Mouse (Mus musculus) liver, embryonic 12.5 days (tissue): ENCODE results near the gene Tmem270. TPM values are rescaled to one million over a fixed set of nuclear protein-coding genes. Genes with fewer than 3 reads are reported as not detected.
A peak's percentile ranks its signal among the peaks of the same experiment; 100 is the strongest.

Experiments
- ATAC-seq: fragments of 200-750 bp; cut with Nextera tagmentation; 2 replicates; pipeline ENCODE4 v1.8.0; 2017; ENCODE audit warnings: moderate number of reproducible peaks, mild to moderate bottlenecking, moderate library complexity
- H3K27ac ChIP-seq: fragments of 300-500 bp; sonication (generic); 2 replicates; pipeline ENCODE4 v1.5.1; 2016; ENCODE audit warnings: mild to moderate bottlenecking
- H3K27me3 ChIP-seq: fragments of 300-500 bp; sonication (generic); replicated peaks from 2 replicates; pipeline ENCODE4 v1.6.1; 2016; ENCODE audit warnings: mild to moderate bottlenecking, moderate library complexity
- H3K36me3 ChIP-seq: fragments of 300-500 bp; sonication (generic); 2 replicates; pipeline ENCODE4 v1.6.1; 2016; ENCODE audit warnings: mild to moderate bottlenecking, moderate library complexity
- H3K4me1 ChIP-seq: fragments of 300-500 bp; sonication (generic); 2 replicates; pipeline ENCODE4 v1.6.1; 2016
- H3K4me2 ChIP-seq: fragments of 300-500 bp; sonication (generic); 2 replicates; pipeline ENCODE4 v1.6.1; 2016; ENCODE audit warnings: mild to moderate bottlenecking, moderate library complexity
- H3K4me3 ChIP-seq: fragments of 300-500 bp; sonication (generic); 2 replicates; pipeline ENCODE4 v1.5.1; 2016; ENCODE audit warnings: mild to moderate bottlenecking, moderate library complexity
- H3K9ac ChIP-seq: fragments of 300-500 bp; sonication (generic); 2 replicates; pipeline ENCODE4 v1.6.1; 2016; ENCODE audit warnings: mild to moderate bottlenecking, moderate library complexity
- H3K9me3 ChIP-seq: fragments of 300-500 bp; sonication (generic); replicated peaks from 2 replicates; pipeline ENCODE4 v1.6.1; 2016; ENCODE audit warnings: mild to moderate bottlenecking, moderate library complexity
- WGBS: fragments of 180-500 bp; shearing (Covaris S2); methylation state at CpG from one replicate; pipeline ENCODE4 v1.1.7; 2016; ENCODE audit not compliant: insufficient replicate concordance; 5-methylcytosine and 5-hydroxymethylcytosine counted together
- polyA plus RNA-seq: library from polyadenylated mRNA; unstranded; fragments of >200 nt; fragmentation: Nextera tagmentation; extraction: Ambion mirVana; gene quantifications from 2 replicates; pipeline ENCODE4 v1.2.1, GENCODE M21; 2016

Tmem270 gene
- polyA plus RNA-seq, result not detected in 2 replicates

GRCm38 (mm10) chr5:134906633-134907032 lies at the start of gene Tmem270:
TSS of gene Tmem270 (minus strand) at chr5:134906733.
- 0 out of 2 replicates have a peak, but pooled peaks have one; percentile 7 for ATAC-seq
- Histone ChIP-seq H3K27me3 (0 out of 2 replicates have a peak, but pooled peaks cover under 1% of the 10 kb centered on the region), H3K27ac (no peak within 1 kb of the TSS), H3K4me3 (no peak within 1 kb of the TSS), H3K4me2 (no peak within 1 kb of the TSS), H3K9ac (no peak within 1 kb of the TSS), H3K36me3 (no peaks in the 10 kb centered on the region), H3K9me3 (no peaks in the 10 kb centered on the region), H3K4me1 (peaks cover 16% of the 10 kb centered on the region)
- WGBS, result 68% methylated on average over 6 of the region's 6 CpGs

GRCm38 (mm10) chr5:134955491-134955890 lies 49.0 kb upstream of the Tmem270 start:
- ATAC-seq, result no peak
- Histone ChIP-seq H3K9ac (no peak overlapping the region), H3K27ac (no peak overlapping the region), H3K4me1 (peaks cover 27% of the 10 kb centered on the region), H3K4me3 (no peak overlapping the region), H3K4me2 (no peak overlapping the region), H3K9me3 (no peaks in the 10 kb centered on the region), H3K36me3 (no peaks in the 10 kb centered on the region), H3K27me3 (peaks cover 17% of the 10 kb centered on the region; the same call in 1 of the 2 replicates)
- WGBS, result 62% methylated on average over 5 of the region's 5 CpGs

DNA sequence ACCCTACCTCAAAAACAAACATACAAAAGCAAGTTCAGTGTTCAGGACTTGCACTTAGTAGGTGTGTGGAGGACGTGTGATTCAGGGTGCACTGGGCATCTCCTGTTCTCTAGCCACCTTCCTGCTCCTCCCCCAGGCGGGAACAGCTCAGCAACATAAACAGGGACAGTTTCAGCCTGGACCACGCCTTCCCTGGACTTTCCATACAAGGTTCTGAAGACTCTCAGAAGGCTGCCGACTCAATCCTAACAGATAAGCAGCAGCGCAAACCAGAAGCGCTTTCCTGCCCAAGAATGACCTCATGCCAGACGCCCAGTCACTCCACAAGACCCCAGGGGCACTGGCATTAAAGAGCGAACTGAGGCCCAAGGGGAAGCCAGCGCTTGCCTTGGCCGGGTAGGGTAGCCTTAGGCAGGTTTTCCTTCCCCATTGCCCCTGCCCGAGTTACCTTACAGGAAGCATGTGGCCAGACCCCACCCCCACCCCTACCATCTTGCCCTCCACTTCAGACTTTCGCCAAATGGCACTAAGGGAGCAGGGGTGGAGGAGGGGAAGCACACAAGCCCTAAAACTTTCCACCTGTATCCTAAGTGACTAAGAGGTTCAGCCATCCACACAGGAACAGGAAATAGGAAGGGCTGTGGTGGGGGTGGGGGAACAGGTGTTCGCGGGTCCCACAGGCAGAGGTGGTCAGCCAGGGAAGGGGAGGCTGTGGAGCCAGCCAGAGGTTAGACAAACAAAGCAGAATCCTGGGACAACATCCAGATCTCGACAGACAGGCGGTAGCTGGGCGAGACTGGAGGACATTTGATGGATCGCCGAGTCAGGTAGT lies 44.7 kb upstream of the Tmem270 start:
- peaks cover 18% of the 10 kb centered on the region for H3K4me1 ChIP-seq
- H3K4me3 ChIP-seq, result no peak overlapping the region
- 0 out of 2 replicates have a peak, but pooled peaks have one; percentile 22 for ATAC-seq
- no peaks in the 10 kb centered on the region for H3K36me3 ChIP-seq
- peak overlapping the region; percentile 44; the same call in 1 of the 2 replicates for H3K9ac ChIP-seq
- H3K27ac ChIP-seq, result no peak overlapping the region
- H3K27me3 ChIP-seq, result peaks cover 39% of the 10 kb centered on the region
- 14% methylated on average over 19 of the region's 19 CpGs for WGBS
- H3K4me2 ChIP-seq, result peak overlapping the region; percentile 45
- H3K9me3 ChIP-seq, result no peaks in the 10 kb centered on the region

DNA sequence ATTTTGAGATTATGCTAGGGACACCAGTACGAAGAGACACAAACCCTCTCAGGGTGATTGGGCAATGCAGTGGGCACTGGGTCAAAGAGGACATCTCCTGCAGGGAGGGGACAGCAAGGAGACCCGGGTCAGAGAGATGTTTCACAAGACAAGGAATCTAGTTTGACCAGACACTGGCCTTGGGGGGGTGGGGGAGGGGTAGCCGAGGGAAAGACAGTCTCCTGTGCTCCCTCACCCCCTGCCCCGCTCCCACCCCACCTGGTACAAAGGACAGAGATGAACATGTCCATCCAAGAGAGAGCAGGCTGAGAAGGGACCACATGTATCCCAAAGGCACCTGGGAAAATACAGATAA lies 41.5 kb upstream of the Tmem270 start:
- no peaks in the 10 kb centered on the region for H3K9me3 ChIP-seq
- 44% methylated on average over 4 of the region's 4 CpGs for WGBS
- no peak for ATAC-seq
- peaks cover 65% of the 10 kb centered on the region for H3K27me3 ChIP-seq
- H3K4me1 ChIP-seq, result peaks cover 22% of the 10 kb centered on the region
- H3K9ac ChIP-seq, result no peak overlapping the region
- H3K4me3 ChIP-seq, result no peak overlapping the region
- no peak overlapping the region for H3K4me2 ChIP-seq
- H3K27ac ChIP-seq, result no peak overlapping the region
- no peaks in the 10 kb centered on the region for H3K36me3 ChIP-seq

- peaks cover 65% of the 10 kb centered on the region for H3K27me3 ChIP-seq
- H3K9ac ChIP-seq, result no peak overlapping the region
- H3K4me3 ChIP-seq, result no peak overlapping the region
- H3K4me1 ChIP-seq, result peaks cover 22% of the 10 kb centered on the region
- ATAC-seq, result no peak
- H3K27ac ChIP-seq, result no peak overlapping the region
- 44% methylated on average over 5 of the region's 5 CpGs for WGBS
- no peak overlapping the region for H3K4me2 ChIP-seq
- no peaks in the 10 kb centered on the region for H3K9me3 ChIP-seq
- H3K36me3 ChIP-seq, result no peaks in the 10 kb centered on the region
These were observed 41.0 kb upstream of the Tmem270 start for GRCm38 (mm10) chr5:134947420-134948084.

DNA sequence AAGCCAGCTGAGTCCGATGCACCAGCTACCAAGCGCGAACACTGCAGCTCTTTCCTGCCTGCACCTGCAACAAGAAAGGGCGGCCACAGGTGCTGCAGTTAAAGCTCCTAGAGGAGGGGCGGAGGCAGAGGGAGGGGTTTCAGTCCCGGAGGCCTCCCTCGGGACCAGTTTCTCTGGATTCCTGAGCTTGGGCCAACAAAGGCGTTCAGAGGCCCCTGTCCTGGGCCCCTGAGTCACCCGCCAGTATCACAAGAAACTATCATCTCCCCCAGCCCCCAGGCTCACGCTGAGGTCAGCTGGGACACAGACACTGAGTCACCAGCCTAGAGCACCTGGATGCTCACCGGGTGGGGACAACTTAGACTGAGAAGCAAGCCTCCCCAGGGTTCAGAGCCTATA lies 40.3 kb upstream of the Tmem270 start, which contains the start of gene Cldn4:
TSS of gene Cldn4 (minus strand) at position 78 of the 399 bp plus-strand sequence.
- 0 out of 2 replicates have a peak within 1 kb of the TSS, but pooled peaks have one; percentile 9 for H3K4me2 ChIP-seq
- peaks cover 22% of the 10 kb centered on the region for H3K4me1 ChIP-seq
- H3K9me3 ChIP-seq, result no peaks in the 10 kb centered on the region
- no peak within 1 kb of the TSS for H3K27ac ChIP-seq
- H3K36me3 ChIP-seq, result no peaks in the 10 kb centered on the region
- H3K27me3 ChIP-seq, result peaks cover 60% of the 10 kb centered on the region
- WGBS, result 44% methylated on average over 11 of the region's 11 CpGs
- no peak within 1 kb of the TSS for H3K4me3 ChIP-seq
- H3K9ac ChIP-seq, result no peak within 1 kb of the TSS
- ATAC-seq, result no peak

- ATAC-seq, result no peak
- Histone ChIP-seq H3K4me2 (0 out of 2 replicates have a peak overlapping the region, but pooled peaks have one; percentile 9), H3K27ac (no peak overlapping the region), H3K4me1 (peaks cover 21% of the 10 kb centered on the region), H3K4me3 (no peak overlapping the region), H3K36me3 (no peaks in the 10 kb centered on the region), H3K27me3 (peaks cover 54% of the 10 kb centered on the region), H3K9me3 (no peaks in the 10 kb centered on the region), H3K9ac (no peak overlapping the region)
- WGBS, result 42% methylated on average over 43 of the region's 43 CpGs
These were observed 39.7 kb upstream of the Tmem270 start for GRCm38 (mm10) chr5:134946063-134946856.

DNA sequence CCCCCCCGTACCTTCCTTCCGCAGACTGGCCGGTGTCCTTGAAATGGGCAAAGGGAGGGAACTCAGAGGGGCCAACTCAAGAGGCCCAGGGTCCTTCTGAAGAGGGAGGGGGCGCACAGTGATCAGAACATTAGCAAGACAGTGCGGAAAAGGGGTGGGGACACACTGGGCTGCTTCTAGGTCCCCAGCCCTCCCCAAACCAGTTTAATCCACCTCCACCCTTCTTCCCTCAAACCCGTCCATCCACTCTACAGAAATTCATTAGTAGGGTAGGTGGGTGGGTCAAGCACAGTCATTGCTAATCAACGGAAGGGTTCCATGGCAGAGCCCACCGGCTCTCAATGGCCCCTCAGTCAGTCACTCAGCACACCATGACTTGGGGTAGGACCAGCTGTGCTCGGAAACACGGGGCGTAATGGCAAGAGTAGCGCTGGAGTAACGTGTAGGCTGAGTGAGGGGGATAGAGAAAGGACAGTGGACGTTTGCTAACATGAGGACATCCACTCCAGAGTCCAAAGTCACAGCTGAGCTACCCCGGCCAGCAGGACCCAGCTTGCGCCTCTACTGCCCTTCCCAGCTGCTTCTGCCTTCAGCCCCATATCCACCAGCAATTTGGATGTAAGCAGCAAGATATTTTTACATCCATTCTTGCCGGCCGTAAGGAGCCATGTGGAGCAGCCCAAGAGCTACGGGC lies 38.9 kb upstream of the Tmem270 start:
- ATAC-seq, result no peak
- Histone ChIP-seq H3K27me3 (peaks cover 48% of the 10 kb centered on the region), H3K36me3 (no peaks in the 10 kb centered on the region), H3K9ac (no peak overlapping the region), H3K4me2 (no peak overlapping the region), H3K4me3 (no peak overlapping the region), H3K27ac (no peak overlapping the region), H3K4me1 (peaks cover 25% of the 10 kb centered on the region), H3K9me3 (no peaks in the 10 kb centered on the region)
- 54% methylated on average over 16 of the region's 19 CpGs for WGBS

DNA sequence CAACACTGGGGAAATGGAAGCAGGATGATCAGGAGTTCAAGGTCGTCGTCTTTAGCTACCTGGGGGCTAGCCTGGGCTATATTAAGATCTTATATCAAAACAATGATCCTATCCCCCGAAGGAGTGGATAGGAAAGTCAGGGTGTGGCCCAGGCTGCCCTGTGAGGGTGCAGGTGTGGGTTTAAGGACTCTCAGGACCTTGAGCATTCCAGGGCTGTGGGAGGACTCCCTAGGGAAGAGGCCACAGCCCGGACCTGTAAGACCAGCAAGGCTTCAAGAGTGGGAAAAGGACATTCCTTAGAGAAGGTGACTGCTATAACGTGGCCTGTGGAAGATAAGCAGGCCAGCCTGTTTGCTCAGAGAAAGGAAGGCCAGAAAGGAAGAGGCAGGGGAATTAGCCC lies 37.6 kb upstream of the Tmem270 start:
- Histone ChIP-seq H3K4me3 (no peak overlapping the region), H3K4me1 (peaks cover 25% of the 10 kb centered on the region), H3K9ac (no peak overlapping the region), H3K27me3 (peaks cover 48% of the 10 kb centered on the region), H3K9me3 (no peaks in the 10 kb centered on the region), H3K27ac (no peak overlapping the region), H3K4me2 (no peak overlapping the region), H3K36me3 (no peaks in the 10 kb centered on the region)
- no peak for ATAC-seq
- WGBS, result 32% methylated on average over 5 of the region's 5 CpGs

- H3K27ac ChIP-seq, result no peak overlapping the region
- H3K4me1 ChIP-seq, result peaks cover 25% of the 10 kb centered on the region
- H3K36me3 ChIP-seq, result no peaks in the 10 kb centered on the region
- no peak for ATAC-seq
- H3K9ac ChIP-seq, result no peak overlapping the region
- no peak overlapping the region for H3K4me3 ChIP-seq
- H3K27me3 ChIP-seq, result peaks cover 41% of the 10 kb centered on the region
- H3K4me2 ChIP-seq, result no peak overlapping the region
- 64% methylated on average over 2 of the region's 2 CpGs for WGBS
- H3K9me3 ChIP-seq, result no peaks in the 10 kb centered on the region
These were observed 36.2 kb upstream of the Tmem270 start for GRCm38 (mm10) chr5:134942740-134943139.
